Mouse (Mus musculus): Measurements from ENCODE around the gene Nodal.

The Nodal gene

GRCm38 (mm10) chr10:61417672-61418071 is at the start of gene Nodal:
Gene Nodal (plus strand): TSS chr10:61417972.
- no peak for DNase-seq

GRCm38 (mm10) chr10:61369755-61370154 is 48.0 kb upstream of the Nodal start:
- DNase-seq: no peak

GRCm38 (mm10) chr10:61370273-61370979 is 47.3 kb upstream of the Nodal start:
- DNase-seq: peak; percentile 58 to 59

- DNase-seq: no peak
These were observed 45.7 kb upstream of the Nodal start for GRCm38 (mm10) chr10:61371884-61372584.

- no peak for DNase-seq
These were observed 45.2 kb upstream of the Nodal start for GRCm38 (mm10) chr10:61372585-61372923.

GRCm38 (mm10) chr10:61374076-61374475 is 43.7 kb upstream of the Nodal start:
- DNase-seq: peak in 1 of 2 experiments; percentile 53

GRCm38 (mm10) chr10:61374771-61375481 is 42.8 kb upstream of the Nodal start:
- DNase-seq: no peak

GRCm38 (mm10) chr10:61378050-61378449 is 39.7 kb upstream of the Nodal start:
- no peak for DNase-seq

GRCm38 (mm10) chr10:61378698-61379097 is 39.1 kb upstream of the Nodal start:
- DNase-seq: no peak

- no peak for DNase-seq
These were observed 38.3 kb upstream of the Nodal start for GRCm38 (mm10) chr10:61379340-61380040.

GRCm38 (mm10) chr10:61380186-61380585 is 37.6 kb upstream of the Nodal start:
- DNase-seq: no peak

- no peak for DNase-seq
These were observed 35.9 kb upstream of the Nodal start for GRCm38 (mm10) chr10:61381823-61382222.

GRCm38 (mm10) chr10:61382281-61382731 is 35.5 kb upstream of the Nodal start:
- no peak for DNase-seq

GRCm38 (mm10) chr10:61383021-61383714 is 34.6 kb upstream of the Nodal start, which contains the start of gene Pald1:
Gene Pald1 (minus strand): TSS chr10:61383530.
- DNase-seq: peak; percentile 69 to 75

GRCm38 (mm10) chr10:61383715-61384047 is 34.1 kb upstream of the Nodal start:
- DNase-seq: no peak

GRCm38 (mm10) chr10:61385174-61385573 is 32.6 kb upstream of the Nodal start:
- DNase-seq: no peak

- DNase-seq: no peak
These were observed 31.5 kb upstream of the Nodal start for GRCm38 (mm10) chr10:61386284-61386683.

GRCm38 (mm10) chr10:61389020-61389419 is 28.8 kb upstream of the Nodal start:
- DNase-seq: no peak

GRCm38 (mm10) chr10:61390148-61390547 is 27.6 kb upstream of the Nodal start:
- no peak for DNase-seq

- DNase-seq: no peak
These were observed 25.2 kb upstream of the Nodal start for GRCm38 (mm10) chr10:61392584-61392983.

GRCm38 (mm10) chr10:61394476-61395136 is 23.2 kb upstream of the Nodal start:
- no peak for DNase-seq

GRCm38 (mm10) chr10:61398125-61398524 is 19.6 kb upstream of the Nodal start:
- DNase-seq: no peak
